Mouse (Mus musculus) liver, embryonic 14.5 days (tissue): ENCODE measurements at regions not wholly inside any gene's neighbourhood (a gene's known extent, or its start where the extent isn't known, plus 50 kb on each side); places are given as distances from the start of the nearest gene placed in this dataset.

Experiments
- CTCF ChIP-seq: IDR thresholded peaks from 2 replicates; pipeline ENCODE4 v1.5.1; 2016; ENCODE audit warnings: antibody characterized with exemption, low read depth, control low read depth
- EP300 ChIP-seq: IDR thresholded peaks from 2 replicates; pipeline ENCODE4 v1.6.1; 2016; ENCODE audit warnings: antibody characterized with exemption, low read depth

GRCm38 (mm10) chr6:145303641-145304070 is 53.6 kb upstream of the Kras start:
- TF ChIP-seq CTCF (no peak), EP300 (no peak)
